Mouse (Mus musculus): ENCODE data around the gene U2af2. TPM values are rescaled to one million over a fixed set of nuclear protein-coding genes. Genes with fewer than 3 reads are reported as not detected.

U2af2 gene
- total and polyA plus RNA-seq, 2 experiments from 2014 or later: 38.0 to 99.1 TPM

DNA sequence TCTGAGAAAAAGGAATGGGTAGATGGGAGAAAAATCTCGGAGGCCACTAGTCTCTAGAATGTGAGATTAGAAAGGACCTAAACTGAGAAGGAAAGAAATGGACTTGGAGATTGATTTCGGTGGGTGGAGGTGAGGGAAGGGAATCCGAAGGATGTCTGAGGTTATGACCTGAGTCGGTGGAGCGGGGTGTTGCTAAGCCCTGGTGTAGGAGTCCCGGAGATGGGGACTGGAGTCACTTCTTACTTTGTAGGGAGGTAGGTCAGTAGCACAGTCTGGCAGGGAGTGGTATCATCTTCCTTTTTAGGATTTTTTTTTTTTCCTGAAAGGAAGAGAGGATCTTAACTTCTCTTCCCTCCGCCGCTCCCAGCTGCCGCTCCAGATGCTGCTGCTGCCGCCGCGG lies 9.5 kb upstream of the U2af2 start:
- peaks cover 15% of the 10 kb centered on the region for H3K4me1 ChIP-seq (ENCODE audit: control insufficient read depth, insufficient read depth)
- H3K4me3 ChIP-seq (ENCODE audit: low read depth, low read length): peak overlapping the region; percentile 67
- H3K9ac ChIP-seq (replicated peaks; ENCODE audit: low read depth, low read length): peak overlapping the region; percentile 36
- DNase-seq (ENCODE audit: low spot score): no peak
- no peak overlapping the region for H3K27ac ChIP-seq (ENCODE audit: low read depth)
- no peaks in the 10 kb centered on the region for H3K9me3 ChIP-seq (replicated peaks; ENCODE audit: control insufficient read depth, low read length)
- H3K27me3 ChIP-seq (ENCODE audit: control insufficient read depth, insufficient read depth, low read length): peaks cover 54% of the 10 kb centered on the region
- no peak for TF ChIP-seq EP300 (IDR thresholded peaks at IDR 0.05; ENCODE audit: low read depth)
- TF ChIP-seq CTCF (IDR thresholded peaks at IDR 0.05; ENCODE audit: low read depth): no peak
- peak overlapping the region; percentile 92 for H3K4me2 ChIP-seq (ENCODE audit: low read depth, low read length)
- no peaks in the 10 kb centered on the region for H3K36me3 ChIP-seq (replicated peaks; ENCODE audit: control insufficient read depth, insufficient read depth, low read length)
- ATAC-seq (ENCODE audit: insufficient read depth, low read depth): no peak
- 5% methylated on average over 9 of the region's 12 CpGs for WGBS

DNA sequence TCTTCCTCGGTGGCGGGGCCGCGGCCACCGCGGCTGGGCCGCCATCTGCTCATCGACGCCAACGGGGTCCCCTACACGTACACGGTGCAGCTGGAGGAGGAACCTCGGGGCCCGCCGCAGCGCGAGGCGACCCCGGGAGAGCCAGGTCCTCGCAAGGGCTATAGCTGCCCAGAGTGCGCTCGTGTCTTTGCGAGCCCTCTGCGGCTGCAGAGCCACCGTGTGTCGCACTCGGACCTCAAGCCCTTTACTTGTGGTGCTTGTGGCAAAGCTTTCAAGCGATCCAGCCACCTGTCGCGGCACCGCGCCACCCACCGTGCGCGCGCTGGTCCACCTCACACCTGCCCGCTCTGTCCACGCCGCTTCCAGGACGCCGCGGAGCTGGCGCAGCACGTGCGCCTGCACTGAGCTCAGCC lies 9.0 kb upstream of the U2af2 start:
- Histone ChIP-seq H3K27me3 (ENCODE audit: control insufficient read depth, insufficient read depth, low read length) (peaks cover 59% of the 10 kb centered on the region), H3K9me3 (replicated peaks; ENCODE audit: control insufficient read depth, low read length) (no peaks in the 10 kb centered on the region), H3K4me1 (ENCODE audit: control insufficient read depth, insufficient read depth) (peaks cover 15% of the 10 kb centered on the region), H3K36me3 (replicated peaks; ENCODE audit: control insufficient read depth, insufficient read depth, low read length) (no peaks in the 10 kb centered on the region), H3K4me2 (ENCODE audit: low read depth, low read length) (peak overlapping the region; percentile 92), H3K27ac (ENCODE audit: low read depth) (no peak overlapping the region), H3K4me3 (ENCODE audit: low read depth, low read length) (peak overlapping the region; percentile 67), H3K9ac (replicated peaks; ENCODE audit: low read depth, low read length) (peak overlapping the region; percentile 36)
- WGBS: 8% methylated on average over 41 of the region's 45 CpGs
- no peak for ATAC-seq (ENCODE audit: insufficient read depth, low read depth)
- DNase-seq (ENCODE audit: low spot score): no peak
- TF ChIP-seq CTCF (IDR thresholded peaks at IDR 0.05; ENCODE audit: low read depth) (no peak), EP300 (IDR thresholded peaks at IDR 0.05; ENCODE audit: low read depth) (no peak)

DNA sequence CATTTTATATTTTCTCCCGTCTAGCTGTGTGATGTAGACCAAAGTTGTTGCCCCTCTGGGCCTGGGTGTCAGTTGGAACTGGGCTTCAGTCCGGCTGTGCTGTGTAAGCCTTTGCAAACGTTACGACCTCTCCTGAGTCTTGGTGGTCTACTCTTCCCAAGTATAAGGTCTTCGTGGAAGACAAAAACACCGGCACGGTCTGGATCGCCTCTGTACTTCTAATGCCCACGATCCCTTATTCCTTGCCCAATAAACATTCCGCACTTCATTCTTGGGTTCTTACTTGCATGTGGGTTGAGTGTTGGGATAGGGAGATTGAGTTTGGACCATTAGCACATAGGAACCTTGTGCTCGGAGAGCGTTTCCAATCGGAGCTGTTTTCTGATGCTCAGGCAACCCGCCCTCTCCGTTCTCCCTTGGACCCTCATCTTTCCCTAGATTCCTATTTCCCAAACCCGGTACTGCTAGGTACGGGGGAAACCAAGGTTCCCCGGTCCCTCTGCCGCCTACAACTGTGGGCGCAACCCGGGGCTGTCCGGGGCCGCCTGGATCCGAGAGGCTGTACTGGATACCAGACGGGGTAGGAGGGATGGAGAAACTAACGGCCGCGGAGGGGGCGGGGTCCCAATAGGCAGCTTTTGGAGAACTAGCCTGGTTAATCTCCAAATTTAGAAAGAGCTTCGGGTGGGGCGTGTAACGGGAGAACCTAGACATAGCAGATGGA lies 8.3 kb upstream of the U2af2 start:
- Histone ChIP-seq H3K4me3 (ENCODE audit: low read depth, low read length) (peak overlapping the region; percentile 67), H3K27me3 (ENCODE audit: control insufficient read depth, insufficient read depth, low read length) (peaks cover 65% of the 10 kb centered on the region), H3K27ac (ENCODE audit: low read depth) (no peak overlapping the region), H3K9me3 (replicated peaks; ENCODE audit: control insufficient read depth, low read length) (no peaks in the 10 kb centered on the region), H3K4me2 (ENCODE audit: low read depth, low read length) (peak overlapping the region; percentile 92), H3K4me1 (ENCODE audit: control insufficient read depth, insufficient read depth) (peaks cover 15% of the 10 kb centered on the region), H3K9ac (replicated peaks; ENCODE audit: low read depth, low read length) (no peak overlapping the region), H3K36me3 (replicated peaks; ENCODE audit: control insufficient read depth, insufficient read depth, low read length) (no peaks in the 10 kb centered on the region)
- no peak for ATAC-seq (ENCODE audit: insufficient read depth, low read depth)
- TF ChIP-seq CTCF (IDR thresholded peaks at IDR 0.05; ENCODE audit: low read depth) (no peak), EP300 (IDR thresholded peaks at IDR 0.05; ENCODE audit: low read depth) (no peak)
- no peak for DNase-seq (ENCODE audit: low spot score)
- 12% methylated on average over 32 of the region's 32 CpGs for WGBS

DNA sequence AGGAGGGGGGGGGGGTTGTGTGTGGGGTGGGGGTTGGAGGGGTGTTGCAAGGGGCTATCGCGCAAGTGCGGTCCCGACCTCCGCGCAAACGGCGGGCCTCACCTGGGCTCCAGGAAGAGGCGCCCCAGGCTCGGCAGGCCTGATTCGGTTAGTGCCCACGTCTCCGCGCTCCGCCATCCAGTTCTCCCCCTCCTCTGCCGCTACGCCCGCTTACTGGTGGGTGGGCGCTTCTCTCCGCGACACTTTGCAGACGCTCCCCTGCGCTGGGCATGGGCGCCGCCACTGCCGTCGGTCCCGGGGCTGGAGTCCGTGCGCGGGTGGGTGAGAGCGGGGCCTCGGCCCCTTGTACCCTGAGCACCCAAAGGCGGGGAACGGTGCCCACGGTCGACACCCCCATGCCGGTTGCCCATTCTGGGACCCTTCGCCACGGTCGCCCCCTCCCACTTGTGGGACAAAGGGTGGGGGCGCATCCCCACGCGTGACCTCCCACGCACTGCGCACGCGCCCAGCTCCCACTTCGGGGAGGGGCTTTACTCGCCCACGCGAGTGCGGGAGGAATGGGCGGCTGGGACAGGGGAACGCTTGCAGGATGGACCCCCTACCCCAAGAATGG lies 5.2 kb upstream of the U2af2 start:
- Histone ChIP-seq H3K9ac (replicated peaks; ENCODE audit: low read depth, low read length) (peak overlapping the region; percentile 21; the same call in 1 of the 2 replicates), H3K4me1 (ENCODE audit: control insufficient read depth, insufficient read depth) (peaks cover 14% of the 10 kb centered on the region), H3K4me3 (ENCODE audit: low read depth, low read length) (peak overlapping the region; percentile 33), H3K36me3 (replicated peaks; ENCODE audit: control insufficient read depth, insufficient read depth, low read length) (no peaks in the 10 kb centered on the region), H3K9me3 (replicated peaks; ENCODE audit: control insufficient read depth, low read length) (no peaks in the 10 kb centered on the region), H3K27ac (ENCODE audit: low read depth) (no peak overlapping the region), H3K4me2 (ENCODE audit: low read depth, low read length) (peak overlapping the region; percentile 55), H3K27me3 (ENCODE audit: control insufficient read depth, insufficient read depth, low read length) (peaks cover 65% of the 10 kb centered on the region)
- 2% methylated on average over 52 of the region's 55 CpGs for WGBS
- no peak for TF ChIP-seq EP300 (IDR thresholded peaks at IDR 0.05; ENCODE audit: low read depth)
- TF ChIP-seq CTCF (IDR thresholded peaks at IDR 0.05; ENCODE audit: low read depth): no peak
- ATAC-seq (ENCODE audit: insufficient read depth, low read depth) (no peak), DNase-seq (ENCODE audit: low spot score) (no peak)

DNA sequence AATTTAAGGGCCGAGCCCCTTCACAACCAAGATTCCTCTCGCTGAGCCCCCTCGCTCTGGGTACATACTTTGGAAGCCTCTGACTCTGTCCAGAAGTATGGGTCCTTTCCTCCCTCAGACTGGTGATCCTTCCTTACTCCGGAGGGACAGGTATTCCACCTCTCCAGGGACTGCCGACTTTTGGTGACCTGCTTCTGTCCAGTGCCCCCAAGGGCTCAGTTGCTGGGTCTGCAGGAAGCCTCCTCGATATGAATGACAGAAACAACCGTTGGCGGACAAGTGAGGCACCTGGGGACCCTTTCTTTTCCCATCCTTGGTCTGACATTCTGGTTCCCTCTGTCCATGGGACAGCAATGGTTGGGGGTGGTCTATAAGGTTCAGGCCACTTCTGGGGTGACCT lies 4.6 kb upstream of the U2af2 start:
- TF ChIP-seq CTCF (IDR thresholded peaks at IDR 0.05; ENCODE audit: low read depth) (no peak), EP300 (IDR thresholded peaks at IDR 0.05; ENCODE audit: low read depth) (no peak)
- H3K9me3 ChIP-seq (replicated peaks; ENCODE audit: control insufficient read depth, low read length): no peaks in the 10 kb centered on the region
- peaks cover 11% of the 10 kb centered on the region for H3K4me1 ChIP-seq (ENCODE audit: control insufficient read depth, insufficient read depth)
- no peak overlapping the region for H3K27ac ChIP-seq (ENCODE audit: low read depth)
- H3K4me2 ChIP-seq (ENCODE audit: low read depth, low read length): no peak overlapping the region
- 32% methylated on average over 8 of the region's 8 CpGs for WGBS
- no peak overlapping the region; the same call in 1 of the 2 replicates for H3K4me3 ChIP-seq (ENCODE audit: low read depth, low read length)
- ATAC-seq (ENCODE audit: insufficient read depth, low read depth): no peak
- H3K9ac ChIP-seq (replicated peaks; ENCODE audit: low read depth, low read length): no peak overlapping the region
- DNase-seq (ENCODE audit: low spot score): no peak
- H3K27me3 ChIP-seq (ENCODE audit: control insufficient read depth, insufficient read depth, low read length): peaks cover 61% of the 10 kb centered on the region
- no peaks in the 10 kb centered on the region for H3K36me3 ChIP-seq (replicated peaks; ENCODE audit: control insufficient read depth, insufficient read depth, low read length)

All from heart, postnatal 0 days (tissue).